Mouse (Mus musculus) stomach, postnatal 0 days (tissue): ENCODE results near the gene Ascc3. TPM values are rescaled to one million over a fixed set of nuclear protein-coding genes. Genes with fewer than 3 reads are reported as not detected.

Source experiments
- ATAC-seq: fragments of 200-750 bp; cut with Nextera tagmentation; 2 replicates; pipeline ENCODE4 v1.8.0; 2017; ENCODE audit not compliant: low FRiP score, low TSS enrichment
- DNase-seq: peaks from one replicate; pipeline ENCODE4 v3.0.0-alpha.2; 2016; ENCODE audit warnings: low spot score
- H3K27ac ChIP-seq: fragments of 300-500 bp; sonication (generic); replicated peaks from 2 replicates; pipeline ENCODE4 v1.5.1; 2014; ENCODE audit warnings: mild to moderate bottlenecking, control low read depth
- H3K27me3 ChIP-seq: fragments of 300-500 bp; sonication (generic); 2 replicates; pipeline ENCODE4 v1.6.1; 2014; ENCODE audit warnings: low read length; ENCODE audit not compliant: control insufficient read depth, insufficient read depth
- H3K36me3 ChIP-seq: fragments of 300-500 bp; sonication (generic); 2 replicates; pipeline ENCODE4 v1.6.1; 2014; ENCODE audit warnings: low read length, mixed read lengths; ENCODE audit not compliant: control insufficient read depth, insufficient read depth
- H3K4me1 ChIP-seq: fragments of 300-500 bp; sonication (generic); replicated peaks from 2 replicates; pipeline ENCODE4 v1.6.1; 2014; ENCODE audit warnings: antibody characterized with exemption; ENCODE audit not compliant: control insufficient read depth, insufficient read depth
- H3K4me2 ChIP-seq: fragments of 300-500 bp; sonication (generic); replicated peaks from 2 replicates; pipeline ENCODE4 v1.6.1; 2014; ENCODE audit warnings: low read depth, mild to moderate bottlenecking, control low read depth, moderate library complexity
- H3K4me3 ChIP-seq: fragments of 300-500 bp; sonication (generic); 2 replicates; pipeline ENCODE4 v1.5.1; 2014; ENCODE audit warnings: low read depth, low read length, control low read depth
- H3K9ac ChIP-seq: fragments of 300-500 bp; sonication (generic); 2 replicates; pipeline ENCODE4 v1.6.1; 2014; ENCODE audit warnings: mild to moderate bottlenecking, low read length, control low read depth, mixed read lengths
- H3K9me3 ChIP-seq: fragments of 300-500 bp; sonication (generic); 2 replicates; pipeline ENCODE4 v1.6.1; 2016; ENCODE audit warnings: low read length; ENCODE audit not compliant: control insufficient read depth
- CTCF ChIP-seq: IDR thresholded peaks from 2 replicates; pipeline ENCODE4 v1.5.1; 2016; ENCODE audit warnings: antibody characterized with exemption, low read depth, mild to moderate bottlenecking, moderate library complexity
- EP300 ChIP-seq: optimal IDR thresholded peaks from 2 replicates; pipeline ENCODE3; 2016; ENCODE audit warnings: antibody characterized with exemption
- WGBS: fragments of 180-500 bp; shearing (Covaris S2); extraction: QIAGEN DNeasy Blood & Tissue Kit; methylation state at CpG from one replicate; pipeline ENCODE4 v1.1.7; 2014; 5-methylcytosine and 5-hydroxymethylcytosine counted together
- polyA plus RNA-seq: library from polyadenylated mRNA; unstranded; fragments of >200 nt; fragmentation: Nextera tagmentation; extraction: Ambion mirVana; gene quantifications from 2 replicates; pipeline ENCODE4 v1.2.1, GENCODE M21; 2015

Ascc3 gene
- polyA plus RNA-seq, 1 experiment from 2014 or later: 10.2 TPM

DNA sequence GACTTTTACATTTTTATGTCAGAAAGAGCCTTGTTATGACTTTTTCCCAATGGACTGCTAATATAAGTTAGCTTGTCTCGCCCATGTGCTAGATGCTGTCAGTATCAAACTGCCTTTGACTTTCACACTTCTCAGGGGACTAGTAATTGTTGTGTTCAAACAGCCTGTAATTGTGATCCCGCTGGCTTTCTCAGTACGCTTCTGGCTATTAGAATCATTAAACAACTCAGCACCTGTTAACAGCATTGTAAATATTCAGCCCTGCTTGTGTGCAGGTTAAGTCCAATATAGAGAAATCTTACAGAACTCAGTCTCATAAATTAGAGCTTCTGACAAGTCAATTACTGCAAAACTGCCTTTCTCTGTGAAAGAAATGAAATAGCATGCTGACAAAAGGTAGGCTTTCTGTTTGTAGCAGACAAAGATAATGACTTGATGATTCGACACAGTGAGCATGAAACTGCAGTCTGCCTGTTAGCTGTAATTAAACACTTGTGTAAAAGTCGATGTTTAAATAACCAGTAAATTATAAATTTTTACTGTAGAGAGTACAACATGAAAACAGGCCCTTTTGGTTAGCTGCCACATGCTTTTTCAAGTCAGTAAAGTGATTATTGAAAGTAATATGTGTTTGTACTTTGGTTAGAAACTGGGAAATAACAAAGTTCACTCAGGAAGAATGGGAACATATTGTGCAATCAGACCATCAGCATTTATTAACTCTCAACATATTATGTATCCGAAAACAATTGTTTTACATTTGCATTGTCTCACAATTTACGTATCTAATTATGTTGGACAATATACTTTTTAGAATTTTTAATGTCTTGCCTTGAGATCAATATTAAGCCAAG lies 171.2 kb downstream of the Ascc3 start:
- WGBS: 62% methylated on average over 7 of the region's 7 CpGs
- TF ChIP-seq EP300 (no peak), CTCF (no peak)
- Histone ChIP-seq H3K36me3 (no peaks in the 10 kb centered on the region), H3K27me3 (no peaks in the 10 kb centered on the region), H3K27ac (no peak overlapping the region), H3K4me1 (no peaks in the 10 kb centered on the region), H3K4me2 (no peak overlapping the region), H3K9me3 (no peaks in the 10 kb centered on the region), H3K9ac (no peak overlapping the region), H3K4me3 (no peak overlapping the region)
- DNase-seq: no peak
- no peak for ATAC-seq

DNA sequence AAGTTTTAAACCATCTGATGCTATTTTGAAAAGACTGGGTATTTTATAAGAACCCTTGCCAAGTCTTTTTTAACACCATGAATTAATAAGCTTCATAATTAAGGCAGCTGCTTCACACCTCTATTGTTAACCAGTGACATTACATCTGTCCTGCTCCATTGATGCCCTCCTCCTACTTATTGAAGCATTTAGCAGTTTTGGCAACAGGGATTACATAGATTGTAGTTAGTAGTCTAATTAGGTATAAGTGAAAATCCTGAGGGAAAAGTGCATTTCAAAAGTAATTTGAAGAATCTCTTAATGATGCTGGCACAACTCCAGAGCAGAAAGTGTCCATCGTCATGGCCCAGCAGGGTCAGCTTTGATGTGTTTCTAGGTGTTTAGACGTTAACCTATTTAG lies 180.3 kb downstream of the Ascc3 start:
- no peak for DNase-seq
- WGBS: 73% methylated on average over 2 of the region's 2 CpGs
- no peak overlapping the region for H3K4me2 ChIP-seq

DNA sequence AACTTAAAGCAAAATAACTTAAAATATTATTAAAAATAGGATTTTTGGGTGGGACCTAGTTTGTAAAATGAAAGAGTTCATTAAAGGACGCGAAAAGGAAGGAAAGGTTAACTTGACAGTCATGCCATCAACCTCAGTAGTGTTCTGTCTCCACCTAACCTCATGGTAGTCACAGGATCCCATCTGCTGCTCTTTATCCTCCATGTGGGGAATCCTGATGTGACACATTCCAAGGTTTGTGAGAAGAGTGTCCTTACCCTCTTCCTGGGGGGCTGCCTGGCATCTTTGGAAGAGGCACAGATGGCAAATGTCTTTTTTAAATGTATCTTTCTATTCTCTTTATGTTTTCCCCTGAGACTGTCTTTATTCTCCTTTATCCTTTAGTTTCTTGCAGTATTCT lies 181.4 kb downstream of the Ascc3 start:
- Histone ChIP-seq H3K4me3 (no peak overlapping the region), H3K36me3 (no peaks in the 10 kb centered on the region), H3K4me2 (no peak overlapping the region), H3K9ac (no peak overlapping the region), H3K27me3 (no peaks in the 10 kb centered on the region), H3K4me1 (no peaks in the 10 kb centered on the region), H3K27ac (no peak overlapping the region), H3K9me3 (no peaks in the 10 kb centered on the region)
- DNase-seq: no peak
- WGBS: 88% methylated on average over 2 of the region's 2 CpGs
- no peak for ATAC-seq
- TF ChIP-seq EP300: no peak
- no peak for TF ChIP-seq CTCF

More for the DNA sequence above, 180.3 kb downstream of the Ascc3 start:
- Histone ChIP-seq H3K4me3 (no peak overlapping the region), H3K27ac (no peak overlapping the region), H3K9me3 (no peaks in the 10 kb centered on the region), H3K27me3 (no peaks in the 10 kb centered on the region), H3K4me1 (no peaks in the 10 kb centered on the region), H3K9ac (no peak overlapping the region), H3K36me3 (no peaks in the 10 kb centered on the region)
- no peak for ATAC-seq
- TF ChIP-seq EP300: no peak
- no peak for TF ChIP-seq CTCF

DNA sequence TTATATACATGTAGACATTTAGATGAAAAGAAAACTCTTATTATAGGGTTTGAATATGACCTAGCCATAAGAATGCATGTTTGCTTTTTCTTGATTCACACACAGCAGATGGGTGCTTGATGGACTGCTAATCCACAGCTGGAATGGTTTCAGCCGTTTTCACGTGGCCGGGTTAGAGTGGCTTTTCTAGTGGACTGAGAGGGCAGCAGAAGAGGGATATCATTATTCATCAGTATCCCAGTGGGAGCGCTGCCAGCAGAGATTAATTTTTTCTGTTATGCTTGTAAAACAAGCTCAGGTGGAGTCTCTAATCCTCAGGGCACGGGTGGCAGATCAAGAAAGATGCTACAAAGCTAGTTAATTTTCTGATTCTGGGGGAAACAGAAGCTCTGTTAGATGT lies 200.4 kb downstream of the Ascc3 start:
- Histone ChIP-seq H3K4me3 (no peak overlapping the region), H3K27ac (no peak overlapping the region), H3K9ac (no peak overlapping the region), H3K4me2 (no peak overlapping the region), H3K27me3 (no peaks in the 10 kb centered on the region), H3K36me3 (no peaks in the 10 kb centered on the region), H3K4me1 (no peaks in the 10 kb centered on the region), H3K9me3 (no peaks in the 10 kb centered on the region)
- no peak for TF ChIP-seq CTCF
- ATAC-seq (no peak), DNase-seq (no peak)
- 46% methylated on average over 5 of the region's 5 CpGs for WGBS

DNA sequence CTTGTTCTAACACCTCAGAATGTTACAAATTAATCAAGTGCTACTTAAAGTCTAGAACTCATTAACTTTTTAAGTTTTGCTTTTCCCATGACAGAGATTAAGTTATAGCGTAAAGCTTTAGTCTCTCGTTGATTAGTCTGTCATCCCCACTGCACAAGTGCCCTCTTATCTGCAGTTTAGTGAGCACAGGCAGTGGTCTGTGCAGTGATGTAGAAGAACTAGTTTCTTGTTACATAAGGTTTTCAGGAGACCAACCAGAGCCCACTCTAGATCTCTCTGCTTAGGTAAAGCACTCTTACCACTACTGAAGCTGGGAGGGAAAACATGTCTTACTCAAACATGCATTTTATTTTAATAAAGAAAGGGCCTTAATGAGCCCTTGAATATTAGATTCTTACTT lies 209.1 kb downstream of the Ascc3 start:
- H3K27me3 ChIP-seq: no peaks in the 10 kb centered on the region
- DNase-seq: no peak
- no peak overlapping the region for H3K27ac ChIP-seq
- no peak for ATAC-seq
- no peak overlapping the region for H3K9ac ChIP-seq
- no peak overlapping the region for H3K4me3 ChIP-seq
- no peaks in the 10 kb centered on the region for H3K9me3 ChIP-seq
- H3K4me2 ChIP-seq: no peak overlapping the region
- 56% methylated on average over 2 of the region's 2 CpGs for WGBS
- no peaks in the 10 kb centered on the region for H3K36me3 ChIP-seq
- H3K4me1 ChIP-seq: no peaks in the 10 kb centered on the region
- TF ChIP-seq CTCF: no peak
- no peak for TF ChIP-seq EP300

DNA sequence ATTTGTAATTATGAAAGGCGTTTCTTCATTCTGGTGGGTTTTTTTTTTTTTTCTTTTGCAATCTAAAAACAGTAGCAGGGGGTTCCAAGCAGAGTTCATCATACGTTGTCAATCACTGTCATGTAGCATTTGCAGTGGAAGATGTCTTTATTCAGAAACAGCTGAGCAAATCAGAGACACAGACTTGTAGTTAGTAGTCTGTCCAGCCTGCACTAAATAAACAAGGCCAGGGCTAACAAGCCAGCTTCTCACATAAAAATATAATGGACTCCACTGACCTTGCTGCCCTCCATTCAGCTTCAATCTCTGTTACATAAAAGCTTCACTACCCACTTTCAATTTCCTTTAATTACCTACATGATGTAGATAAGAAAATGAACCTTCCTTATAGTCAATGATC lies 209.9 kb downstream of the Ascc3 start:
- no peak overlapping the region for H3K9ac ChIP-seq
- no peak for TF ChIP-seq CTCF
- TF ChIP-seq EP300: no peak
- no peak for DNase-seq
- H3K27ac ChIP-seq: no peak overlapping the region
- no peak overlapping the region for H3K4me2 ChIP-seq
- 77% methylated on average over 2 of the region's 2 CpGs for WGBS
- no peaks in the 10 kb centered on the region for H3K4me1 ChIP-seq
- no peaks in the 10 kb centered on the region for H3K36me3 ChIP-seq
- H3K4me3 ChIP-seq: no peak overlapping the region
- H3K27me3 ChIP-seq: no peaks in the 10 kb centered on the region
- ATAC-seq: no peak
- H3K9me3 ChIP-seq: no peaks in the 10 kb centered on the region
